Mouse (Mus musculus): ENCODE data around the gene Clstn1. TPM values are rescaled to one million over a fixed set of nuclear protein-coding genes. Genes with fewer than 3 reads are reported as not detected.

The Clstn1 gene
- 51.5 and 58.3 TPM in 2 replicates for polyA plus RNA-seq (2012; rRNA removed)

DNA sequence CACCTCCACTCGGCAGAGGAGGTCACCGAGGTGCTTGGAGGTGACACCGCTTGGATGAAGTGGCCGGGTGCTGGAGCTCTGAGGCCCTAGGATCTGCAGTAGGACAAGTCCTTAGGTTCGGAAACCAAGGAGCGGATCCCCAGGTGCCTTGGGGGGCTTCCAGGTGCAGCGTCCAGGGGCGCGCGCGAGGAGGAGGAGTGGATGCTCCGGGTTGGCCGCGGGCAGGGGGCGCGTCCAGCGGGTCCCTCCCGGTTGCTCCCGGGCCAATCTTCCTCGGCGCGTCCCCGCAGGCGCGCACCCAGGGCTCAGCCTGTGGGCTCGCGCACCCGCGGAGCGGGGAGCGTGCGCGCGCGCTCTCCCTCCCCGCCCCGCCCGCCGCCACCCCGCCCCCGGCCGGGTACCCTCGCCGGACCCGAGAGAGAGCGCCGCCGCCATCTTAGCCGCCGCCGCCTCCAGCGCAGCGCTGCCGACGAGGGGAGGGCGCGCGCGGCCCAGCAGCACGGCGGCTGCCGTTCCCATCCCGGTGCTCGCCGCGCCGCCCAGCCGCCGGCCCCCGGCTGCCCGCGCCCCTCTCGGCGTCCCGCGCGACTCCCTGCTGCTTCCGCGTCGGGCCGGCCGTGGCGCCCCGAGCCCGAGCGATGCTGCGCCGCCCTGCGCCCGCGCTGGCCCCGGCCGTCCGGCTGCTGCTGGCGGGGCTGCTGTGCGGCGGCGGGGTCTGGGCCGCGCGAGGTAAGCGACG, at the start of gene Clstn1:
TSS of gene Clstn1 (plus strand) at position 425 of the 739 bp plus-strand sequence.
- WGBS: 2% methylated on average over 83 of the region's 103 CpGs
- no peak for DNase-seq (ENCODE audit: low read depth, low spot score)

DNA sequence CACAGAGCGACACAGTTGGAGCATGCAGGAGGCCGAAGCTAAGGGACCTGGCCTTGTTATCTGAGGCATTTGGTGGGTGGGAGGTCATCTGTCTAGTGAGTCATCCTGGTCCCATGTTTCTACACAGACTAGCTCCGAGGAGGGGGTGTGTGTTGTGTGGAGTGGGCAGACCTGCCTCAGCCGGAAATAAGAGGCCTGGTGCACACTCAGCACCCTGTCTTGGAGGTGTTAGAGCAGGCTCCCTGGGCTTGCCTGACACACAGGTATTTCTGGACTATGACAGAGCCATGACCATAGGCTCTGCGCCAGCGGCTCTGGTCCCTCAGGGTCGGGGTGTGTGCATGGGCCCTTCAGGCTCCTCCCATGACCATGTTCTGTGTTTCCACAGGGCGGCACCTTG, 46.8 kb upstream of the Clstn1 start:
- 50% methylated on average over 8 of the region's 8 CpGs for WGBS
- DNase-seq (ENCODE audit: low read depth, low spot score): no peak

- 65% methylated on average over 5 of the region's 5 CpGs for WGBS
- no peak for DNase-seq (ENCODE audit: low read depth, low spot score)
Observed at GRCm38 (mm10) chr4:149541935-149542334, 44.3 kb upstream of the Clstn1 start.

GRCm38 (mm10) chr4:149542431-149542830, 43.8 kb upstream of the Clstn1 start:
- WGBS: 87% methylated on average over 12 of the region's 12 CpGs
- DNase-seq (ENCODE audit: low read depth, low spot score): no peak

GRCm38 (mm10) chr4:149542927-149543553, 43.2 kb upstream of the Clstn1 start:
- WGBS: 59% methylated on average over 10 of the region's 10 CpGs
- DNase-seq (ENCODE audit: low read depth, low spot score): peak; percentile 67

- whole genome bisulfite sequencing: 85% methylated on average over 8 of the region's 8 CpGs
- DNase-seq (ENCODE audit: low read depth, low spot score): no peak
Observed at GRCm38 (mm10) chr4:149544892-149545291, 41.4 kb upstream of the Clstn1 start.

DNA sequence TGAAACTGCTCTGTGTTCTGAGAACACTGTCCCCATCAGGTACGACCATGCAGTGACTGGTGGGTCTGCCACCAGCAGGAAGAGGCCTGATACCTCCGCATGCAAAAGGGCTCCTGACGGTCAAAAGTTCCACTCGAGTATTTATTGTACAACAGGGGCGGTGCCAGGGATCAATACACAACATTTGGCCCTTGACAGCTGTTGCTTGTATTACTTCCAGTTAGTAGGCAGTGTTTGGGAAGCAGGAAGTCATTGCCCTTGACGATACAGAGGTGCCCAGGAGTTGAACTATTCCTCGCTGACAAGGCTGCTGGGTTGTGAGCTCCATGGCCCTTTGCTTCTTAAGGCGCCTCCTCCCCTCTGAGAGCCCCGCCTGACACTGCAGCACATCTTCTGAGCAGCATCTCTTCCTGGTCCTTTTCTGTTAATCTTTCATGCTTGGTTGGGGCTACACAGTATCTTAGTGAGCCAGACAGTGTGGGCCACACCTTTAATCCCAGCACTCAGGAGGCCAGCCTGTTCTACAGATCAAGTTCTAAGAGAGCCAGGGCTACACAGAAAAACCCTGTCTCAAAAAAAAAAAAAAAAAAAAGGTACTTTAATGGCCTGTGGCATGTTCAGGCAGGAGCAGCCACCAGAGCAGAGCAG, 39.3 kb upstream of the Clstn1 start:
- no peak for DNase-seq (ENCODE audit: low read depth, low spot score)
- 74% methylated on average over 9 of the region's 9 CpGs for WGBS

- WGBS: 82% methylated on average over 6 of the region's 6 CpGs
- no peak for DNase-seq (ENCODE audit: low read depth, low spot score)
Observed at GRCm38 (mm10) chr4:149547523-149547922, 38.7 kb upstream of the Clstn1 start.

- WGBS: 56% methylated on average over 9 of the region's 9 CpGs
- DNase-seq (ENCODE audit: low read depth, low spot score): peak; percentile 76
Observed at GRCm38 (mm10) chr4:149549221-149549925, 36.9 kb upstream of the Clstn1 start.

- WGBS: 80% methylated on average over 5 of the region's 5 CpGs
- no peak for DNase-seq (ENCODE audit: low read depth, low spot score)
Observed at GRCm38 (mm10) chr4:149550866-149551265, 35.4 kb upstream of the Clstn1 start.

GRCm38 (mm10) chr4:149551696-149552095, 34.6 kb upstream of the Clstn1 start:
- WGBS: 82% methylated on average over 5 of the region's 5 CpGs
- no peak for DNase-seq (ENCODE audit: low read depth, low spot score)

- no peak for DNase-seq (ENCODE audit: low read depth, low spot score)
- 78% methylated on average over 7 of the region's 7 CpGs for WGBS
Observed at GRCm38 (mm10) chr4:149553834-149554233, 32.4 kb upstream of the Clstn1 start.

DNA sequence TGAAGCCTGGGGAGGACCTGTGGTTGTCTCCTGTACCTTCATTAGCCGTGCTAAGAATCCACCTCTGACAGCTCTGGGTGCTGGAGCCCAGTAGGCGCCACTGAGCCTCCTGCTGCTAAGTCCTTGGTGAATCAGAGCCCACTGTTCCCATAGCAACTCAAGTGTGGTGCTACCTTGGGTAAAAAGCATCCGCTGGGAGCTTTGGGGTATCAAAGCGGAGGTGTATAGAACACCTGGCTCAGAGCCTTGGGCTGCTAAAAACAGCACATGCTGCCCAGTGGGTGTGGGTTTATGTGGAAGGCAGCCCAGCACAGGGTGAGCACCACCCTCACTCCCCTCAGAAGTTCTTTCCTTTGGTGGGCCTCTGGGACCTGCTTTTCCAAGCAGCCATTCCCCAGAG, 30.2 kb upstream of the Clstn1 start:
- DNase-seq (ENCODE audit: low read depth, low spot score): no peak
- WGBS: 97% methylated on average over 4 of the region's 4 CpGs

DNA sequence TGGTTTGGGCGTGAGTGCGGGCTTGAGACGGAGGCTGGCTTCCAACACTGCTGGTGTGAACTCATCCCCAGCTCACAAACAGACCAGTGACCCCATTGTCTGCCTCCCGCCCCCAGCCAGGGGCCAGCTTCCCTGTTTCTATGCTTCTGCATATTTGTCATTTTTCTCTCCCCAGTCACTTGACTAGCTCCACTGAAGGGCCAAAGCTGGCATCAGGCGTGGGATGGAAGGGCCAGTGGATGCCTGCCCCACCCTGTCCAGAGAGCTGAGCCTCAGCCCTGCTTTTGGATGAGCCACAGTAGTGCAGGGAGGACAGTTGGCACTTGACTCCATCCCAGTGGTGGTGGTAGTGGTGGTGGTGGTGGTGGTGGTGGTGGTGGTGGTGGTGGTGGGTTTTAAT, 28.4 kb upstream of the Clstn1 start:
- no peak for DNase-seq (ENCODE audit: low read depth, low spot score)
- WGBS: 82% methylated on average over 5 of the region's 5 CpGs

GRCm38 (mm10) chr4:149558389-149558788, 27.9 kb upstream of the Clstn1 start:
- no peak for DNase-seq (ENCODE audit: low read depth, low spot score)
- 36% methylated on average over 3 of the region's 3 CpGs for WGBS

GRCm38 (mm10) chr4:149561392-149561791, 24.9 kb upstream of the Clstn1 start:
- 93% methylated on average over 4 of the region's 4 CpGs for WGBS
- DNase-seq (ENCODE audit: low read depth, low spot score): no peak

DNA sequence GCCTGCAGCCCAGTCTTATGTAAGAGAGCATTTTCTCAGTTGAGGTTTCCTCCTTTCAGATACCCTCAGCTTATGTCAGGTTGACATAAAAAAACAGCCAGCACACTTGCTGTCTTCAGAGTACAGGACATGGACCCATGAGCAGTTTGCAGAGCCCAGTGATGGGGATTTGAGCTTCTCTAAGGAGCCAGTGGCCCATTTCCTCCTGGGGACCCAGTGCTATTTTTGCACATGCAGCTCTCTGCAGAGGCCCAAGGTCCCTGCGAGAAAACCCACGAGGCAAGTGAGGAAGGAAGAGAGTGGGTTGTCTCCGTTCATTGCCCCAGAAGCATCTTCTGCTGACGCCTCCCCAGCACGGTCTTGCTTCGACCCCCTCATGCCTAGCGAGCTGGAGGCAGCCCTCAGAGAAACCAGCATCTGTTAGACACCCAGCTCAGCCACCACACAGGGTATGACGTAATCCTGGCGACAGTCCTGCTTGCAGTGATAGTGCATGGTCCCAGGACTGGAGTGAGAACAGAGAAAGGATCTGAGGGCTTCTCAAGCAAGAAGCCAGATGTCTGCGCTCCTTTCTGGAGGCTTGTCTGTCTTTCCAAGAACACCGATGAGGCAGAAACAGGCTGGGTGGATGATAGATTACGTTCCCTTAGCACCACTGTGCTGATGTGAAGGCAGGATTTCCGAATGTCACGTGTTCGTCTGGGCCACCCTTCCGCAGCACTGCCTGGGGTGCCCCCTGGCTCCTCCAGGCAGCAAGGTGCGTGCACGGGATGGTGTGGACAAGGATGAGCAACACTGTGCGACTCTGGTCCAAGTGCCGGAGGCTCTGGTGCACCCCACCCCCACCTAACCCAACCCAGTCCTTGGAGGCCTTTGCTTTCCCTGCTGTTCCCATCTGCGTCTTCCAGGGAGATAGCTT, 24.0 kb upstream of the Clstn1 start:
- DNase-seq (ENCODE audit: low read depth, low spot score): no peak
- WGBS: 67% methylated on average over 21 of the region's 21 CpGs

- WGBS: 47% methylated on average over 7 of the region's 7 CpGs
- DNase-seq (ENCODE audit: low read depth, low spot score): no peak
Observed at GRCm38 (mm10) chr4:149562905-149563347, 23.3 kb upstream of the Clstn1 start.

- WGBS: 86% methylated on average over 10 of the region's 10 CpGs
- no peak for DNase-seq (ENCODE audit: low read depth, low spot score)
Observed at GRCm38 (mm10) chr4:149563941-149564361, 22.3 kb upstream of the Clstn1 start.
